Mouse (Mus musculus) forebrain, postnatal 0 days (tissue): ENCODE measurements around the gene Zic1. TPM values are rescaled to one million over a fixed set of nuclear protein-coding genes. Genes with fewer than 3 reads are reported as not detected.

Source experiments
- ATAC-seq: fragments of 200-750 bp; cut with Nextera tagmentation; 2 replicates; pipeline ENCODE4 v1.8.0; 2017; ENCODE audit warnings: mild to moderate bottlenecking, moderate library complexity
- DNase-seq: peaks from one replicate; pipeline ENCODE4 v3.0.0-alpha.2; 2015
- H3K27ac ChIP-seq: fragments of 300-500 bp; sonication (generic); 2 replicates; pipeline ENCODE4 v1.5.1; 2014; ENCODE audit warnings: low read depth, mild to moderate bottlenecking, antibody characterized with exemption, low read length, moderate library complexity, mixed read lengths
- H3K27me3 ChIP-seq: fragments of 300-500 bp; sonication (generic); 2 replicates; pipeline ENCODE4 v1.6.1; 2014; ENCODE audit warnings: mild to moderate bottlenecking, low read length, mixed read lengths; ENCODE audit not compliant: insufficient read depth
- H3K36me3 ChIP-seq: fragments of 300-500 bp; sonication (generic); 2 replicates; pipeline ENCODE4 v1.6.1; 2014; ENCODE audit warnings: mild to moderate bottlenecking, moderate library complexity; ENCODE audit not compliant: insufficient read depth
- H3K4me1 ChIP-seq: fragments of 300-500 bp; sonication (generic); 2 replicates; pipeline ENCODE4 v1.6.1; 2014; ENCODE audit warnings: antibody characterized with exemption; ENCODE audit not compliant: insufficient read depth
- H3K4me2 ChIP-seq: fragments of 300-500 bp; sonication (generic); 2 replicates; pipeline ENCODE4 v1.6.1; 2014; ENCODE audit warnings: low read depth, mild to moderate bottlenecking, moderate library complexity
- H3K4me3 ChIP-seq: fragments of 300-500 bp; sonication (generic); 2 replicates; pipeline ENCODE4 v1.5.1; 2014; ENCODE audit warnings: low read depth, low read length, mixed read lengths
- H3K9ac ChIP-seq: fragments of 300-500 bp; sonication (generic); 2 replicates; pipeline ENCODE4 v1.6.1; 2014; ENCODE audit warnings: mild to moderate bottlenecking
- H3K9me3 ChIP-seq: fragments of 300-500 bp; sonication (generic); 2 replicates; pipeline ENCODE4 v1.6.1; 2016; ENCODE audit warnings: low read length
- CTCF ChIP-seq: sonication (generic); IDR thresholded peaks from 2 replicates; pipeline ENCODE4 v1.5.1; 2016; ENCODE audit warnings: antibody characterized with exemption, control low read depth, low read depth
- WGBS: fragments of 180-500 bp; shearing (Covaris S2); extraction: QIAGEN DNeasy Blood & Tissue Kit; methylation state at CpG from one replicate; pipeline ENCODE4 v1.1.7; 2014; 5-methylcytosine and 5-hydroxymethylcytosine counted together
- polyA plus RNA-seq: library from polyadenylated mRNA; unstranded; fragments of >200 nt; fragmentation: Nextera tagmentation; extraction: Ambion mirVana; gene quantifications from 2 replicates; pipeline ENCODE4 v1.2.1, GENCODE M21; 2015
- total RNA-seq: library from RNA; depleted of rRNA; stranded (reverse); fragments of >200 nt; gene quantifications from 2 replicates; pipeline ENCODE4 v1.2.3, GENCODE M21; 2014

Gene Zic1
- total and polyA plus RNA-seq, 2 experiments from 2014 or later, result 8.9 to 127 TPM

DNA sequence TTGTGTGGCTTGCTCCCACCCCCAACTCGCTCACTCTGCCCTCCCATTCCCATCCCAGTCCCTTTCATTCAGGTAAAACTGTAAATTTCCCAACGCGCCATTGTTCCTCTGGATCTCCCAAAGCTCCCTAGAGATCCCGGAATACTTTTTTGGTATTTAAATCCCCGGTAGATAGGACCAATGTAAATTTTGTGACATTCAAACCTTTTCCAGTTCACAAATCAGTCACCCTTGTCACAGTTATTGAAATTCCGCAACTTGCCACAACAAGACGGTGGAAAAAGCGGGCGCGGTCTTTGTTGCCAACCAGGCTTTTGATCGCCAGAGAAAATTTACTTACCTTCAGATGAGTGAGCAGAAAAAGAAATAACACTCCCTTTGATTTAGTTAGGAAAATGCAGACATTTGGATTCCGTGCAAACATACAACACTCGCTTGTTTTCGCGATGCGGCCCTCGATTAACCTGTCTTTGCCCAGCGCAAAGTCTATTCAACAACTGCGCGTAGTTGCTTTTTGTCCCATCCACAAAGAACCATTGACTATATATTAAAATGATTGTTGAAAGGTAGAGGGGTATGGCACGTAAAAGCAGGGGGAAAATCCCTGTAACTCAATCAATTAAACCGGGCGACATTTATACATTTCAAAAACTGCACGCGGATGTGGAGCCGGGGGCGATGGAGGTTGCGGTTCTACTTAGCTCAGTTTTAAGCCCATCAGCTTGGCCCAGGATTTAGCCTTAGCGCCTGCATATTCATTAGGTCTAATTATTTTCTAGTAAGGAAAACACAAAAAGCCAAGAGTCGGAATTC, 1.6 kb upstream of the Zic1 start:
- H3K4me1 ChIP-seq, result no peaks in the 10 kb centered on the region
- H3K27ac ChIP-seq, result peak overlapping the region; percentile 75
- no peaks in the 10 kb centered on the region for H3K36me3 ChIP-seq
- peaks cover 50% of the 10 kb centered on the region for H3K27me3 ChIP-seq
- H3K4me3 ChIP-seq, result peak overlapping the region; percentile 37
- 4% methylated on average over 30 of the region's 30 CpGs for WGBS
- H3K9ac ChIP-seq, result peak overlapping the region; percentile 39; the same call in 1 of the 2 replicates
- peak; percentile 54 for DNase-seq
- no peak for ATAC-seq
- TF ChIP-seq CTCF, result no peak
- no peaks in the 10 kb centered on the region for H3K9me3 ChIP-seq
- H3K4me2 ChIP-seq, result peak overlapping the region; percentile 33

- Histone ChIP-seq H3K4me3 (peak overlapping the region; percentile 37), H3K36me3 (no peaks in the 10 kb centered on the region), H3K27ac (peak overlapping the region; percentile 75), H3K27me3 (peaks cover 43% of the 10 kb centered on the region), H3K9me3 (no peaks in the 10 kb centered on the region), H3K9ac (0 out of 2 replicates have a peak overlapping the region, but pooled peaks have one; percentile 39), H3K4me2 (peak overlapping the region; percentile 33), H3K4me1 (no peaks in the 10 kb centered on the region)
- WGBS, result 1% methylated on average over 18 of the region's 18 CpGs
- ATAC-seq (0 out of 2 replicates have a peak, but pooled peaks have one; percentile 8), DNase-seq (peak; percentile 49)
- no peak for TF ChIP-seq CTCF
These were observed 802 bp upstream of the Zic1 start for GRCm38 (mm10) chr9:91366226-91366998.

GRCm38 (mm10) chr9:91364971-91365501, 574 bp downstream of the Zic1 start:
- ATAC-seq (peak; percentile 38), DNase-seq (peak; percentile 59)
- TF ChIP-seq CTCF, result no peak
- 0% methylated on average over 38 of the region's 42 CpGs for WGBS
- Histone ChIP-seq H3K4me3 (peak overlapping the region; percentile 37), H3K4me1 (no peaks in the 10 kb centered on the region), H3K9me3 (no peaks in the 10 kb centered on the region), H3K36me3 (no peaks in the 10 kb centered on the region), H3K4me2 (peak overlapping the region; percentile 47), H3K27me3 (peaks cover 30% of the 10 kb centered on the region), H3K9ac (peak overlapping the region; percentile 51), H3K27ac (peak overlapping the region; percentile 77)

DNA sequence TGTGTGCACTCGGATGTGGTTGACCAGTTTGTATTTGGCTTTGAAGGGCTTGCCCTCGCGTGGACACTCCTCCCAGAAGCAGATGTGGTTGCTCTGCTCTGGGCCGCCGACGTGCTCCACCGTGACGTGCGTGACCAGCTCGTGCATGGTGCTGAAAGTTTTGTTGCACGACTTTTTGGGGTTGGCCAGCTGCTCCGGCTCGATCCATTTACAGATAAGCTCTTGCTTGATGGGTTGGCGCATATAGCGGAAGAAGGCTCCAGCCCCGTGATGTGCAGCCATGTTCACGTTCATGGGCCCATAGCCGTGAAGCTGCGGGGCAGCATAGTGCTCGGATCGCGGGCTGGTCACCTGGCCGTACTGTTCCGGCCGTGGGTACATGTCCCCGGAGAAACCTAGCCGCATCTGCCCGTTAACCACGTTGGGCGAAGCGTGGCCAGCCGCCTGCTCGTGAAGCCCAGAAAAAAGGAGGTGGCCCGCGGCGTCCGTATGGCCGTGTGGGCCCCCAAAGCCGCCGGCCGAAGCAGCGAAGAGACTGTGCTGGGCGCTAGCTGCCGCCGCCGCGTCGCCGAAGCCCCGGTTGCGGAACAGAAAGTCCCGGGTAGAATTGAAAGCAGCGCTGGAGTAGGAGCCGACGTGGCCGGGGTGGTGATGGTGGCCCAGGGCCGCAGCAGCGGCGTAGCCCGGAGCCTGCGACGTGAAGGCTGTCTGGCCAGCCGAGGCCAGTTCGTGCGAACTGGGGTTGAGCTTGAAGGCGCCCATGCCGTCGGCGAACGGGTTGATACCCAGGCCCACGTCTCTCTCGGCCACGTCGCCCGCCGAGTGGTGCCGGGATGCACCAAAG, 1.3 kb downstream of the Zic1 start:
- Histone ChIP-seq H3K27ac (peak overlapping the region; percentile 77), H3K36me3 (no peaks in the 10 kb centered on the region), H3K27me3 (peaks cover 26% of the 10 kb centered on the region), H3K4me2 (peak overlapping the region; percentile 47), H3K9me3 (no peaks in the 10 kb centered on the region), H3K9ac (peak overlapping the region; percentile 51), H3K4me1 (no peaks in the 10 kb centered on the region), H3K4me3 (peak overlapping the region; percentile 37)
- DNase-seq (peak; percentile 34), ATAC-seq (peak; percentile 7; the same call in 1 of the 2 replicates)
- no peak for TF ChIP-seq CTCF
- 2% methylated on average over 76 of the region's 77 CpGs for WGBS

DNA sequence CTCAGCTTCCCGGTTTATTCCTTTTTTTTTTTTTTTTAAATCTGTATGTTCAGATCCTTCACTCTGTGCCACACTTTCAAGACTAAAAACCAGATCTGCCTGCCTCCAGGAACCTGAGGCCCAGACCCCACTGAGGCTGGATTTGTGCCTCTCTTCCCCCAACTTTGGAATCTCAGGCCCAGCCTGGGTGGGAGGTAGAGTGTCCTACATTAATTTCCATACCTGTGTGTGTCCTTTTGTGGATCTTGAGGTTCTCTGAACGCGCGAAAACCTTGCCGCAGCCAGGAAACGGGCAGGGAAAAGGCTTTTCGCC, 1.8 kb downstream of the Zic1 start:
- peak overlapping the region; percentile 51 for H3K9ac ChIP-seq
- peaks cover 26% of the 10 kb centered on the region for H3K27me3 ChIP-seq
- no peaks in the 10 kb centered on the region for H3K4me1 ChIP-seq
- TF ChIP-seq CTCF, result no peak
- H3K36me3 ChIP-seq, result no peaks in the 10 kb centered on the region
- ATAC-seq (no peak), DNase-seq (no peak)
- peak overlapping the region; percentile 77; the same call in 1 of the 2 replicates for H3K27ac ChIP-seq
- no peaks in the 10 kb centered on the region for H3K9me3 ChIP-seq
- H3K4me3 ChIP-seq, result peak overlapping the region; percentile 37
- 6% methylated on average over 7 of the region's 7 CpGs for WGBS
- H3K4me2 ChIP-seq, result peak overlapping the region; percentile 47

DNA sequence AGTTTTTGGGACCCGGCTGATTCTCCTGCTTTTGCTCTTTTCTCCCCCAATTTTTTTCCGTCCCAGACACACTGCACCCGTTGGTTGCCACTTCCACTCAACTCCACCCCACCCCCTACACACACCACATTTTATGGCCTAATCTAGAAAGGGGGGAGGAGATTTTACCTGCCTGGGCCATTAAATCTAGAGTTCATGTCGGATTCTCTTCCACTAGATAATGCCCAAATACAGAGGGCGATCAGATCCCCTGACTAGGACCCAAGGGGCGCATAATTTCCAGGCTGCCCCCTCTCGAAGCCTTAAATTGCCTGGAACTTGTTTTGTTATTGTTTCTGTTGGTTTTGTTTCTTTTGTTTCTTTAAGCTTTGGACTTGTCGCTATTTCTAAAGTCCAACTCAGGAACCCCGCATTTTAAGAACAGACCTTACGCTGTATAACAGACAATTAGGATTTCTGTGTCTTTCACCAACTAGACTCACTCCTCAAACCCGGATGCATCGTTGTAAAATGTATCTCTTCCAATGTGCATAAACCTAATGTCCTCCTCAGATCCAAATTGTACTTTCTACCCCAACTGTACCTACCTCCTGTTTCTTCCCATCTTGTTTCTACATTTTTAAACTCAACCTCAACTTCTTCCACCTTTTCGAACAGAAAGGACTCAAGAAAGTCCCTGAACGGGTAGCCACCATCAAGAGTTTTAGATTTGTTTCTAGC, 2.4 kb downstream of the Zic1 start:
- 11% methylated on average over 14 of the region's 14 CpGs for WGBS
- ATAC-seq (no peak), DNase-seq (peak; percentile 59)
- Histone ChIP-seq H3K4me1 (no peaks in the 10 kb centered on the region), H3K27ac (peak overlapping the region; percentile 77; the same call in 1 of the 2 replicates), H3K36me3 (no peaks in the 10 kb centered on the region), H3K4me2 (peak overlapping the region; percentile 47), H3K9ac (peak overlapping the region; percentile 51), H3K27me3 (peaks cover 22% of the 10 kb centered on the region), H3K4me3 (peak overlapping the region; percentile 37), H3K9me3 (no peaks in the 10 kb centered on the region)
- TF ChIP-seq CTCF, result no peak
